Mouse (Mus musculus) hindbrain, embryonic 12.5 days (tissue): ENCODE results near the gene Dab2. TPM values are rescaled to one million over a fixed set of nuclear protein-coding genes. Genes with fewer than 3 reads are reported as not detected.

Source experiments
- ATAC-seq: fragments of 200-750 bp; cut with Nextera tagmentation; 2 replicates; pipeline ENCODE4 v1.8.0; 2017; ENCODE audit warnings: moderate TSS enrichment; ENCODE audit not compliant: low FRiP score
- H3K27ac ChIP-seq: fragments of 300-500 bp; sonication (generic); 2 replicates; pipeline ENCODE4 v1.5.1; 2016; ENCODE audit warnings: mild to moderate bottlenecking
- H3K27me3 ChIP-seq: fragments of 300-500 bp; sonication (generic); 2 replicates; pipeline ENCODE4 v1.6.1; 2016; ENCODE audit warnings: mild to moderate bottlenecking
- H3K36me3 ChIP-seq: fragments of 300-500 bp; sonication (generic); 2 replicates; pipeline ENCODE4 v1.6.1; 2016; ENCODE audit warnings: mild to moderate bottlenecking
- H3K4me1 ChIP-seq: fragments of 300-500 bp; sonication (generic); 2 replicates; pipeline ENCODE4 v1.6.1; 2016
- H3K4me2 ChIP-seq: fragments of 300-500 bp; sonication (generic); replicated peaks from 2 replicates; pipeline ENCODE4 v1.6.1; 2016; ENCODE audit warnings: mild to moderate bottlenecking
- H3K4me3 ChIP-seq: fragments of 300-500 bp; sonication (generic); 2 replicates; pipeline ENCODE4 v1.5.1; 2016; ENCODE audit warnings: mild to moderate bottlenecking
- H3K9ac ChIP-seq: fragments of 300-500 bp; sonication (generic); 2 replicates; pipeline ENCODE4 v1.6.1; 2016; ENCODE audit warnings: mild to moderate bottlenecking, moderate library complexity
- H3K9me3 ChIP-seq: fragments of 300-500 bp; sonication (generic); replicated peaks from 2 replicates; pipeline ENCODE4 v1.6.1; 2016; ENCODE audit warnings: mild to moderate bottlenecking
- WGBS: fragments of 180-500 bp; shearing (Covaris S2); methylation state at CpG from one replicate; pipeline ENCODE4 v1.1.7; 2016; 5-methylcytosine and 5-hydroxymethylcytosine counted together
- polyA plus RNA-seq: library from polyadenylated mRNA; unstranded; fragments of >200 nt; fragmentation: Nextera tagmentation; extraction: Ambion mirVana; gene quantifications from 2 replicates; pipeline ENCODE4 v1.2.1, GENCODE M21; 2016

Dab2 gene
- polyA plus RNA-seq, 1 experiment from 2014 or later: 63.5 TPM

GRCm38 (mm10) chr15:6386159-6386951 is 86.8 kb downstream of the Dab2 start:
- Histone ChIP-seq H3K9me3 (no peaks in the 10 kb centered on the region), H3K27ac (no peak overlapping the region; the same call in 1 of the 2 replicates), H3K4me1 (peaks cover 4% of the 10 kb centered on the region; the same call in 1 of the 2 replicates), H3K27me3 (peaks cover 8% of the 10 kb centered on the region; the same call in 1 of the 2 replicates), H3K4me3 (peak overlapping the region; percentile 49), H3K4me2 (peak overlapping the region; percentile 74), H3K9ac (peak overlapping the region; percentile 13), H3K36me3 (no peaks in the 10 kb centered on the region)
- WGBS: 5% methylated on average over 49 of the region's 49 CpGs
- ATAC-seq: peak; percentile 94

DNA sequence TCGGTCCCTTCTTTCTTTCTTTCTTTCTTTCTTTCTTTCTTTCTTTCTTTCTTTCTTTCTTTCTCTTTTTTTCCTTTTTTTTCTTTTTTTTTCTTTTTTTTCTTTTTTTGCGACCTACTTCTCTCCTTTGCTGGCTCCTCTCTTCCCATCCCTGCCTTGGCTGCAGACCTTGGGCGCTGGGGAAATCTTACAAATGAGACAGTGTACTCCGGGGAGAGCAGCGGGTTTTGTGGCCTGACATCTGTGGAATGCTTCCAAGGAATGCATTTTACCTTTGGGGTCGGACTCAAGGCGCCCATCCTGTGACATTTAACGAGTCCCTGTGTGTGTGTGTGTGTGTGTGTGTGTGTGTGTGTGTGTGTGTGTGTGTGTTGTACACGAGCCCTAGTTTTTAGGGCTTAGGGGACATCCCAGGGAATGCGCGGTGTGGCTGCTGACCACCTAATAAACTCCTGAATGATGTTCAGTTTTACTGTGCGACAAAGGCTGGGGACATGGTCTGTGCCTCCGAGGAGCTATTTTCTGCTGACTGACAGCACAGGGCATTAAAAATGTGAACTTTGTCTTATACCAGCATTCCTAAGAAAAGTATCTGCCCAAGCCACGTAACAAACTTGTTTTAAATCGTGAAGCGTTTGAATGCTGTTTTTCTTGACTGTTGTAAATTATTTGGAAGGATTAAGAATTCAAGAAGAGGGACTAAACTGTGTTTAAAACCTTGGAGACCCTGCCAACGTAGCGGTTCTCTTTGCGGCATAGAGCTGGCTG is 87.6 kb downstream of the Dab2 start:
- H3K27ac ChIP-seq: no peak overlapping the region; the same call in 1 of the 2 replicates
- H3K4me1 ChIP-seq: peaks cover 4% of the 10 kb centered on the region; the same call in 1 of the 2 replicates
- H3K36me3 ChIP-seq: no peaks in the 10 kb centered on the region
- ATAC-seq: no peak; the same call in none of the 2 replicates
- H3K4me2 ChIP-seq: peak overlapping the region; percentile 74
- no peaks in the 10 kb centered on the region for H3K9me3 ChIP-seq
- H3K9ac ChIP-seq: peak overlapping the region; percentile 43
- peaks cover 8% of the 10 kb centered on the region; the same call in 1 of the 2 replicates for H3K27me3 ChIP-seq
- WGBS: 10% methylated on average over 19 of the region's 19 CpGs
- peak overlapping the region; percentile 49 for H3K4me3 ChIP-seq

DNA sequence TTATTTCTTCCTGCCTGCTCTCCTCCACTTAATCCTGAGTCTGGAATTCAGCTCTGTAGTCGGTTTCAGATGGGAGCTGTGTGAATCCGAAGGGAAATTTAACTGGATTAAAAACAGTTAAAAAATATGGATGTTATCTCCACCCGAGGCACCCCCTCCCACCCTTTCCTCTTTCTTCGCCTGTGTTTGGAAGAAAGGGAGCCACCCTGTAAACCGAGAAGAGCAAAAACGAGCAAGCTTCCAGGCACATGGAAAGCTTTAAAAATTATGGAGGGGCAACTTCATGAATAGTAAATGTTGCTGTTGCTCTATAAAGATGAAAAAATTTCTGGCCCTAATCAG is 88.1 kb downstream of the Dab2 start:
- no peaks in the 10 kb centered on the region for H3K36me3 ChIP-seq
- ATAC-seq: no peak
- H3K27me3 ChIP-seq: peaks cover 8% of the 10 kb centered on the region; the same call in 1 of the 2 replicates
- H3K27ac ChIP-seq: no peak overlapping the region
- peak overlapping the region; percentile 43; the same call in 1 of the 2 replicates for H3K9ac ChIP-seq
- peaks cover 4% of the 10 kb centered on the region; the same call in 1 of the 2 replicates for H3K4me1 ChIP-seq
- peak overlapping the region; percentile 49 for H3K4me3 ChIP-seq
- H3K9me3 ChIP-seq: no peaks in the 10 kb centered on the region
- peak overlapping the region; percentile 74 for H3K4me2 ChIP-seq
- WGBS: 26% methylated on average over 6 of the region's 6 CpGs

DNA sequence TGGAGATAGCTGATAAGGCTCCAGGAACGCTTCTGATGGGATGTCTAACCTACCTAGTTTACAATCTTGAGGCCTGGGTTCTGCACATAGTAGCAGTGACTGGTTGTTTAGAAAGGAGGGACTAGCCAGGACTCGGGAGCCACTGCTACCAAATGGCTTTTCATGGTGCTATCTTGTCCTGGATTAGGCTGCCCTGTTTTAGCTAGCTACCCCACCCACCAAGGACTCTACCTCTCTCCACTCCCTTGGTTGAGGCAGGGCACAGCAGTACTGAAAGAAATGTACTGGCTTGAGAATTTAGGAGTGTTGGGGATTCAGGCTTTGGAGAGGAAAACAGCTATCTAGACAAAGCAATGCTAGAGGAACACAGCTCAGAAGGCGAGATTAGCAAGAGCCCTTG is 88.6 kb downstream of the Dab2 start:
- H3K36me3 ChIP-seq: no peaks in the 10 kb centered on the region
- H3K27ac ChIP-seq: no peak overlapping the region
- no peak overlapping the region for H3K9ac ChIP-seq
- H3K27me3 ChIP-seq: peaks cover 8% of the 10 kb centered on the region; the same call in 1 of the 2 replicates
- WGBS: 61% methylated on average over 3 of the region's 3 CpGs
- ATAC-seq: no peak
- peak overlapping the region; percentile 49 for H3K4me3 ChIP-seq
- peaks cover 4% of the 10 kb centered on the region; the same call in 1 of the 2 replicates for H3K4me1 ChIP-seq
- no peaks in the 10 kb centered on the region for H3K9me3 ChIP-seq
- peak overlapping the region; percentile 74 for H3K4me2 ChIP-seq

DNA sequence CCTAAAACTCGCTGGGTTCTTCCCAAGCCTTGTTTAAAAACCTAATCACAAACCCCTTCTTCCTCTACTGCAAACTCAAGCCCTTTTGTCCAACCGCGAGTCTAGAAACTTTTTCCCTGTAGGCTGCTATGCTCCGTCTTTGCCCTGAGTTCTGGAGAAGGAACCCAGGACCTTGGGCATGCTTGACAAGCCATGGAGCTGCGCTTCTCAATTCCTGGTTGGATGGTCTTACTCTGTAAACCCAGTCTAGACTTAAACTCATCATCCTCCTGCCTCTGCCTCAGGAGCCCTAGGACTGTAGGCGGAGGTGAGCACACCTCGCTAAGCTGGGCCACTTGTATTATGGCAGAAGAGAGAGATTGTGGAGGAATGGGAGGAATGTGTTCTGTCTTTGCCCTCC is 89.0 kb downstream of the Dab2 start:
- no peaks in the 10 kb centered on the region for H3K9me3 ChIP-seq
- H3K9ac ChIP-seq: no peak overlapping the region
- peaks cover 8% of the 10 kb centered on the region; the same call in 1 of the 2 replicates for H3K27me3 ChIP-seq
- H3K4me3 ChIP-seq: no peak overlapping the region
- no peaks in the 10 kb centered on the region for H3K36me3 ChIP-seq
- H3K4me2 ChIP-seq: peak overlapping the region; percentile 74
- 91% methylated on average over 7 of the region's 7 CpGs for WGBS
- H3K27ac ChIP-seq: no peak overlapping the region
- ATAC-seq: no peak
- peaks cover 4% of the 10 kb centered on the region; the same call in 1 of the 2 replicates for H3K4me1 ChIP-seq

DNA sequence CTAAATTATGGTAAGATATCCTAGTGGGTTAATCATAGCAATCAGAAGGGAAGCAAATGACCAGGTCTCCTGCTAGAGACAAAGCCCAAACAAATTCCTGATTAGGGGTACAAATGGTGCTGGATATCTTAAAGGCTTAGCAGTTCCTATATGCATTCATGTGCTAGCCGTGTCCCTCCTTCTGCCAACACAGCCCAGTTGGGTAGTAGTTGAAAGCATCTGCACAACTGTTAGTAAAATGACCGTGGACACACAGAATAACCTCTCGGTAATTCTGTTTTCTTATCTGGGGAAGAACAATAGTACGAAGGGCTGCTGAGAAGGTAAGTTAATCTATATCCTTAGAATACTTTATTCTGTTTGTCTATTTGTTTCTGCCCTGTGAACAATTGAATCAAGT is 90.5 kb downstream of the Dab2 start:
- Histone ChIP-seq H3K9ac (no peak overlapping the region), H3K4me1 (peaks cover 4% of the 10 kb centered on the region; the same call in 1 of the 2 replicates), H3K27me3 (peaks cover 8% of the 10 kb centered on the region; the same call in 1 of the 2 replicates), H3K4me2 (no peak overlapping the region), H3K36me3 (no peaks in the 10 kb centered on the region), H3K27ac (no peak overlapping the region), H3K9me3 (no peaks in the 10 kb centered on the region), H3K4me3 (no peak overlapping the region)
- WGBS: 71% methylated on average over 4 of the region's 4 CpGs
- ATAC-seq: no peak

DNA sequence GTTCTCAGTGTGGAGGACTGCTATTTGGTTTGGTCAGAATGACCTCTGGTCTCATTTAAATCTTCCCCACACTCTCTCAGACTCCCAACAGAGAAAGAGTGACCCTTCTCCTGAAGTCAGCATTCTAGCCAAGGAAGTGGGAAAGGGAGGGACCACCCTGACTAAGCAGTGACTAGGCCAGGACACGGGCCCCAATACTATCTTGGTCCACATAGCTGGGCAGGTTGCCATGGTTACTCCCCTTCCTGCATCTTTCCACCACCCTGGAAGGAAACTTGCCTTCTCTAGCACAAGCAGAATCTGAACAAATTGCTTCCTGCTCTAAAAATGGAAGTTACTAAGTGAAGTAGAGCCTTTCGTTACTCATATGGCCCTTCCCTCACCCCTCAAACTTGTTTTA is 91.1 kb downstream of the Dab2 start:
- ATAC-seq: no peak
- Histone ChIP-seq H3K4me1 (peaks cover 4% of the 10 kb centered on the region; the same call in 1 of the 2 replicates), H3K27me3 (peaks cover 8% of the 10 kb centered on the region; the same call in 1 of the 2 replicates), H3K4me3 (no peak overlapping the region), H3K27ac (no peak overlapping the region), H3K9me3 (no peaks in the 10 kb centered on the region), H3K9ac (no peak overlapping the region), H3K36me3 (no peaks in the 10 kb centered on the region), H3K4me2 (no peak overlapping the region)
- 45% methylated on average over 2 of the region's 2 CpGs for WGBS

- no peak overlapping the region for H3K4me3 ChIP-seq
- peaks cover 8% of the 10 kb centered on the region; the same call in 1 of the 2 replicates for H3K27me3 ChIP-seq
- H3K4me1 ChIP-seq: peaks cover 4% of the 10 kb centered on the region; the same call in 1 of the 2 replicates
- WGBS: 87% methylated on average over 3 of the region's 3 CpGs
- H3K36me3 ChIP-seq: no peaks in the 10 kb centered on the region
- no peak for ATAC-seq
- H3K27ac ChIP-seq: no peak overlapping the region
- no peak overlapping the region for H3K9ac ChIP-seq
- H3K9me3 ChIP-seq: no peaks in the 10 kb centered on the region
- no peak overlapping the region for H3K4me2 ChIP-seq
These were observed 92.3 kb downstream of the Dab2 start for GRCm38 (mm10) chr15:6391886-6392285.

GRCm38 (mm10) chr15:6393624-6394023 is 94.0 kb downstream of the Dab2 start:
- H3K36me3 ChIP-seq: no peaks in the 10 kb centered on the region
- no peak overlapping the region for H3K4me2 ChIP-seq
- no peak overlapping the region for H3K27ac ChIP-seq
- no peaks in the 10 kb centered on the region for H3K9me3 ChIP-seq
- WGBS: 98% methylated on average over 4 of the region's 4 CpGs
- ATAC-seq: no peak
- H3K4me3 ChIP-seq: no peak overlapping the region
- H3K4me1 ChIP-seq: no peaks in the 10 kb centered on the region
- H3K9ac ChIP-seq: no peak overlapping the region
- 0 out of 2 replicates have a peak, but pooled peaks cover under 1% of the 10 kb centered on the region for H3K27me3 ChIP-seq

DNA sequence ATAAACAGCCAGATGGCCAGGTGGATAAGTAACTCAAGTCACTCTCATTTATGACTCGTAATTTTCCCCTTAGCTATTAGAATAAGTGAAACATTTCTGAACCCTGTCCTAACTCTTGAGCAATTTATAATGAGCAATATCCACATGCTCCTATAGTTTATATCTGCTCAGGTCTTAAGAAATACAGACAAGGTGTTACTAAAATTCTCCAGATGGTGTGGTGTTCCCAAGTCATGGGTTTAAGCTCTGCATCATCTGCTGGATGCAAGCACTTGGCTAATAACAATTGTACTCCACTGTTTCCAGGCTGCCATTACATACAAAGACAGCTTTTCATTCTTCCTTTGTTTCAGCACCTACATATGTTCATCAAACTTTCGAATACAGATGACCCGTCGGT is 98.6 kb downstream of the Dab2 start:
- no peaks in the 10 kb centered on the region for H3K36me3 ChIP-seq
- no peak overlapping the region for H3K9ac ChIP-seq
- H3K27ac ChIP-seq: no peak overlapping the region
- H3K4me2 ChIP-seq: no peak overlapping the region
- H3K4me1 ChIP-seq: no peaks in the 10 kb centered on the region
- H3K4me3 ChIP-seq: no peak overlapping the region
- H3K9me3 ChIP-seq: no peaks in the 10 kb centered on the region
- 91% methylated on average over 4 of the region's 4 CpGs for WGBS
- no peaks in the 10 kb centered on the region for H3K27me3 ChIP-seq
- no peak for ATAC-seq

GRCm38 (mm10) chr15:6398881-6399280 is 99.3 kb downstream of the Dab2 start:
- Histone ChIP-seq H3K36me3 (no peaks in the 10 kb centered on the region), H3K27ac (no peak overlapping the region), H3K9ac (no peak overlapping the region), H3K27me3 (no peaks in the 10 kb centered on the region), H3K4me3 (no peak overlapping the region), H3K4me1 (no peaks in the 10 kb centered on the region), H3K4me2 (no peak overlapping the region), H3K9me3 (no peaks in the 10 kb centered on the region)
- 93% methylated on average over 6 of the region's 6 CpGs for WGBS
- no peak for ATAC-seq

- no peak for ATAC-seq
- H3K27me3 ChIP-seq: no peaks in the 10 kb centered on the region
- no peak overlapping the region for H3K27ac ChIP-seq
- H3K36me3 ChIP-seq: no peaks in the 10 kb centered on the region
- H3K9me3 ChIP-seq: no peaks in the 10 kb centered on the region
- no peaks in the 10 kb centered on the region for H3K4me1 ChIP-seq
- H3K9ac ChIP-seq: no peak overlapping the region
- no peak overlapping the region for H3K4me2 ChIP-seq
- no peak overlapping the region for H3K4me3 ChIP-seq
- WGBS: 86% methylated on average over 8 of the region's 8 CpGs
These were observed 100.5 kb downstream of the Dab2 start for GRCm38 (mm10) chr15:6400115-6400514.
